Mouse (Mus musculus) forebrain, embryonic 14.5 days (tissue): ENCODE data around the gene Slc10a7. TPM values are rescaled to one million over a fixed set of nuclear protein-coding genes. Genes with fewer than 3 reads are reported as not detected.

Source experiments
- ATAC-seq: fragments of 200-750 bp; cut with Nextera tagmentation; 2 replicates; pipeline ENCODE4 v1.8.0; 2017; ENCODE audit warnings: mild to moderate bottlenecking, moderate library complexity
- DNase-seq: peaks from one replicate; pipeline ENCODE4 v3.0.0-alpha.2; 2015; ENCODE audit warnings: low spot score
- H3K27ac ChIP-seq: fragments of 300-500 bp; sonication (generic); 2 replicates; pipeline ENCODE4 v1.5.1; 2014; ENCODE audit warnings: low read depth, mild to moderate bottlenecking, control low read depth, low read length, moderate library complexity
- H3K27me3 ChIP-seq: fragments of 300-500 bp; sonication (generic); replicated peaks from 2 replicates; pipeline ENCODE4 v1.6.1; 2014; ENCODE audit warnings: low read length, control low read depth, mixed read lengths; ENCODE audit not compliant: control insufficient read depth, insufficient read depth
- H3K36me3 ChIP-seq: fragments of 300-500 bp; sonication (generic); 2 replicates; pipeline ENCODE4 v1.6.1; 2014; ENCODE audit warnings: low read length, control low read depth; ENCODE audit not compliant: control insufficient read depth, insufficient read depth
- H3K4me1 ChIP-seq: fragments of 300-500 bp; sonication (generic); 2 replicates; pipeline ENCODE4 v1.6.1; 2014; ENCODE audit warnings: antibody characterized with exemption, low read length, control low read depth; ENCODE audit not compliant: control insufficient read depth, insufficient read depth
- H3K4me2 ChIP-seq: fragments of 300-500 bp; sonication (generic); 2 replicates; pipeline ENCODE4 v1.6.1; 2014; ENCODE audit warnings: mild to moderate bottlenecking, control low read depth, low read length
- H3K4me3 ChIP-seq: fragments of 300-500 bp; sonication (generic); 2 replicates; pipeline ENCODE4 v1.5.1; 2014; ENCODE audit warnings: low read depth, low read length, control low read depth
- H3K9ac ChIP-seq: fragments of 300-500 bp; sonication (generic); 2 replicates; pipeline ENCODE4 v1.6.1; 2014; ENCODE audit warnings: mild to moderate bottlenecking, low read length, control low read depth, moderate library complexity
- H3K9me3 ChIP-seq: fragments of 300-500 bp; sonication (generic); replicated peaks from 2 replicates; pipeline ENCODE4 v1.6.1; 2016; ENCODE audit warnings: low read length, control low read depth, mixed read lengths; ENCODE audit not compliant: control insufficient read depth
- WGBS: fragments of 180-500 bp; shearing (Covaris S2); extraction: QIAGEN DNeasy Blood & Tissue Kit; methylation state at CpG from one replicate; pipeline ENCODE4 v1.1.7; 2014; 5-methylcytosine and 5-hydroxymethylcytosine counted together
- polyA plus RNA-seq: library from polyadenylated mRNA; unstranded; fragments of >200 nt; fragmentation: Nextera tagmentation; extraction: Ambion mirVana; gene quantifications from 2 replicates; pipeline ENCODE4 v1.2.1, GENCODE M21; 2014

Slc10a7 gene
- polyA plus RNA-seq, 1 experiment from 2014 or later, result 5.2 TPM

- H3K4me3 ChIP-seq, result no peak overlapping the region
- ATAC-seq, result no peak
- H3K36me3 ChIP-seq, result no peaks in the 10 kb centered on the region
- 73% methylated on average over 5 of the region's 5 CpGs for WGBS
- no peaks in the 10 kb centered on the region for H3K9me3 ChIP-seq
- no peak for DNase-seq
- no peaks in the 10 kb centered on the region for H3K4me1 ChIP-seq
- H3K27ac ChIP-seq, result no peak overlapping the region
- no peak overlapping the region for H3K4me2 ChIP-seq
- no peak overlapping the region for H3K9ac ChIP-seq
- no peaks in the 10 kb centered on the region for H3K27me3 ChIP-seq
These were observed 75.0 kb downstream of the Slc10a7 start for GRCm38 (mm10) chr8:78584011-78584776.

- no peaks in the 10 kb centered on the region for H3K36me3 ChIP-seq
- no peaks in the 10 kb centered on the region for H3K9me3 ChIP-seq
- ATAC-seq (peak; percentile 55; the same call in 1 of the 2 replicates), DNase-seq (no peak)
- no peak overlapping the region for H3K4me2 ChIP-seq
- no peak overlapping the region for H3K27ac ChIP-seq
- H3K4me3 ChIP-seq, result no peak overlapping the region
- H3K27me3 ChIP-seq, result no peaks in the 10 kb centered on the region
- no peaks in the 10 kb centered on the region for H3K4me1 ChIP-seq
- H3K9ac ChIP-seq, result no peak overlapping the region
- WGBS, result 34% methylated on average over 3 of the region's 3 CpGs
These were observed 75.7 kb downstream of the Slc10a7 start for GRCm38 (mm10) chr8:78584863-78585262.

- ATAC-seq, result no peak
- Histone ChIP-seq H3K36me3 (no peaks in the 10 kb centered on the region), H3K4me3 (no peak overlapping the region), H3K9me3 (no peaks in the 10 kb centered on the region), H3K27me3 (no peaks in the 10 kb centered on the region), H3K27ac (no peak overlapping the region), H3K9ac (no peak overlapping the region), H3K4me2 (no peak overlapping the region), H3K4me1 (0 out of 2 replicates have a peak, but pooled peaks cover 2% of the 10 kb centered on the region)
- DNase-seq, result no peak
- WGBS, result 76% methylated on average over 6 of the region's 6 CpGs
These were observed 86.3 kb downstream of the Slc10a7 start for GRCm38 (mm10) chr8:78595481-78595908.

GRCm38 (mm10) chr8:78598237-78598636 is 89.1 kb downstream of the Slc10a7 start:
- peak; percentile 76 for DNase-seq
- 3% methylated on average over 3 of the region's 3 CpGs for WGBS
- no peaks in the 10 kb centered on the region for H3K9me3 ChIP-seq

GRCm38 (mm10) chr8:78603084-78603483 is 93.9 kb downstream of the Slc10a7 start:
- Histone ChIP-seq H3K4me3 (no peak overlapping the region), H3K36me3 (0 out of 2 replicates have a peak, but pooled peaks cover 5% of the 10 kb centered on the region), H3K4me1 (0 out of 2 replicates have a peak, but pooled peaks cover 2% of the 10 kb centered on the region), H3K9me3 (no peaks in the 10 kb centered on the region; the same call in 1 of the 2 replicates), H3K9ac (no peak overlapping the region), H3K27ac (no peak overlapping the region), H3K4me2 (no peak overlapping the region), H3K27me3 (no peaks in the 10 kb centered on the region)
- 98% methylated on average over 5 of the region's 5 CpGs for WGBS
- DNase-seq, result no peak
- ATAC-seq, result no peak

More at GRCm38 (mm10) chr8:78598237-78598636, 89.1 kb downstream of the Slc10a7 start:
- peak; percentile 92 for ATAC-seq
- H3K9ac ChIP-seq, result no peak overlapping the region
- no peak overlapping the region for H3K4me3 ChIP-seq
- no peaks in the 10 kb centered on the region for H3K27me3 ChIP-seq
- 0 out of 2 replicates have a peak, but pooled peaks cover 2% of the 10 kb centered on the region for H3K4me1 ChIP-seq
- H3K36me3 ChIP-seq, result no peaks in the 10 kb centered on the region
- no peak overlapping the region for H3K4me2 ChIP-seq
- H3K27ac ChIP-seq, result no peak overlapping the region

GRCm38 (mm10) chr8:78604426-78604825 is 95.3 kb downstream of the Slc10a7 start:
- H3K27me3 ChIP-seq, result no peaks in the 10 kb centered on the region
- H3K4me3 ChIP-seq, result no peak overlapping the region
- WGBS, result 98% methylated on average over 9 of the region's 9 CpGs
- H3K4me2 ChIP-seq, result no peak overlapping the region
- H3K9me3 ChIP-seq, result no peaks in the 10 kb centered on the region; the same call in 1 of the 2 replicates
- no peak overlapping the region for H3K9ac ChIP-seq
- no peak overlapping the region for H3K27ac ChIP-seq
- H3K36me3 ChIP-seq, result 0 out of 2 replicates have a peak, but pooled peaks cover 5% of the 10 kb centered on the region
- ATAC-seq, result no peak
- DNase-seq, result no peak
- 0 out of 2 replicates have a peak, but pooled peaks cover 2% of the 10 kb centered on the region for H3K4me1 ChIP-seq

- no peak for ATAC-seq
- Histone ChIP-seq H3K36me3 (0 out of 2 replicates have a peak, but pooled peaks cover 3% of the 10 kb centered on the region), H3K27me3 (no peaks in the 10 kb centered on the region), H3K4me3 (no peak overlapping the region), H3K27ac (no peak overlapping the region), H3K4me2 (no peak overlapping the region), H3K9ac (no peak overlapping the region), H3K9me3 (no peaks in the 10 kb centered on the region; the same call in 1 of the 2 replicates), H3K4me1 (no peaks in the 10 kb centered on the region)
- no peak for DNase-seq
- WGBS, result 96% methylated on average over 10 of the region's 10 CpGs
These were observed 100.2 kb downstream of the Slc10a7 start for GRCm38 (mm10) chr8:78609301-78609700.

- DNase-seq, result no peak
- WGBS, result 92% methylated on average over 6 of the region's 6 CpGs
- Histone ChIP-seq H3K27me3 (no peaks in the 10 kb centered on the region), H3K36me3 (no peaks in the 10 kb centered on the region), H3K4me3 (no peak overlapping the region), H3K27ac (no peak overlapping the region), H3K9me3 (no peaks in the 10 kb centered on the region; the same call in 1 of the 2 replicates), H3K9ac (no peak overlapping the region), H3K4me1 (no peaks in the 10 kb centered on the region), H3K4me2 (no peak overlapping the region)
- no peak for ATAC-seq
These were observed 101.9 kb downstream of the Slc10a7 start for GRCm38 (mm10) chr8:78611019-78611418.

- Histone ChIP-seq H3K4me1 (no peaks in the 10 kb centered on the region), H3K4me2 (no peak overlapping the region), H3K27ac (no peak overlapping the region), H3K9ac (no peak overlapping the region), H3K9me3 (no peaks in the 10 kb centered on the region), H3K36me3 (no peaks in the 10 kb centered on the region), H3K4me3 (no peak overlapping the region), H3K27me3 (no peaks in the 10 kb centered on the region)
- 84% methylated on average over 4 of the region's 4 CpGs for WGBS
- DNase-seq (no peak), ATAC-seq (no peak)
These were observed 113.2 kb downstream of the Slc10a7 start for GRCm38 (mm10) chr8:78622362-78622761.
